Mouse (Mus musculus) liver (tissue): ENCODE data around the gene Btbd16.

ENCODE experiments used
- DNase-seq: peaks from one replicate; pipeline ENCODE4 v3.0.0-alpha.2; 2020; ENCODE audit warnings: mixed read lengths

The Btbd16 gene

GRCm38 (mm10) chr7:130865613-130866591 lies 92.0 kb downstream of the Btbd16 start, which contains the start of gene Plekha1:
Plekha1 (plus strand) TSS chr7:130865756.
- DNase-seq = peak; percentile 88

GRCm38 (mm10) chr7:130866640-130867039 lies 92.8 kb downstream of the Btbd16 start:
- DNase-seq = no peak

GRCm38 (mm10) chr7:130867256-130867655 lies 93.4 kb downstream of the Btbd16 start:
- no peak for DNase-seq
